Mouse (Mus musculus): ENCODE results near the gene Usp1. TPM values are rescaled to one million over a fixed set of nuclear protein-coding genes. Genes with fewer than 3 reads are reported as not detected.

Usp1 gene
- polyA plus RNA-seq (2015; fragmentation: Nextera tagmentation; extraction: Ambion mirVana) = 27.7 and 43.0 TPM in 2 replicates

GRCm38 (mm10) chr4:98923568-98924070 lies at the start of gene Usp1:
Gene Usp1, plus strand, starts transcription at chr4:98923810.

Other genes starting within 250 kb of the Usp1 start
- 0.26 TPM in 1 of 2 replicates, not detected in the other for gene L1td1, start 197.1 kb upstream of the Usp1 start, polyA plus RNA-seq (2015; fragmentation: Nextera tagmentation; extraction: Ambion mirVana)
- gene Kank4, start 106.3 kb upstream of the Usp1 start, polyA plus RNA-seq (2015; fragmentation: Nextera tagmentation; extraction: Ambion mirVana) = 1.3 and 1.6 TPM in 2 replicates
- gene I0C0044D17Rik, start 100.0 kb upstream of the Usp1 start, polyA plus RNA-seq (2015; fragmentation: Nextera tagmentation; extraction: Ambion mirVana) = not detected in 2 replicates
- 0.52 and 0.71 TPM in 2 replicates for gene Angptl3, start 107.1 kb downstream of the Usp1 start, polyA plus RNA-seq (2015; fragmentation: Nextera tagmentation; extraction: Ambion mirVana)
- gene Dock7, start 197.1 kb downstream of the Usp1 start, polyA plus RNA-seq (2015; fragmentation: Nextera tagmentation; extraction: Ambion mirVana) = 26.9 and 32.5 TPM in 2 replicates